Mouse (Mus musculus) adrenal gland, adult 18-20 months (tissue): Measurements from ENCODE around the gene Sesn3. TPM values are rescaled to one million over a fixed set of nuclear protein-coding genes. Genes with fewer than 3 reads are reported as not detected.
A peak's percentile ranks its signal among the peaks of the same experiment; 100 is the strongest.
"Not testable (repeated sequence)": the region's sequence is repeated elsewhere in the genome, so short reads cannot be mapped to it uniquely, and the experiment has no call there.

Experiments used
- DNase-seq, 2 experiments: peaks; one replicate each; pipeline ENCODE4 v3.0.0; 2021 to 2022; ENCODE audit warnings: low spot score in 2 of 2
- total RNA-seq, 2 experiments: library from RNA; stranded (reverse); gene quantifications; 1 replicate in 1 of 2; 2 replicates in 1 of 2; pipeline ENCODE4 v1.2.3; 2021

The Sesn3 gene
- total RNA-seq, 2 experiments from 2014 or later = 40.6 to 66.1 TPM

DNA sequence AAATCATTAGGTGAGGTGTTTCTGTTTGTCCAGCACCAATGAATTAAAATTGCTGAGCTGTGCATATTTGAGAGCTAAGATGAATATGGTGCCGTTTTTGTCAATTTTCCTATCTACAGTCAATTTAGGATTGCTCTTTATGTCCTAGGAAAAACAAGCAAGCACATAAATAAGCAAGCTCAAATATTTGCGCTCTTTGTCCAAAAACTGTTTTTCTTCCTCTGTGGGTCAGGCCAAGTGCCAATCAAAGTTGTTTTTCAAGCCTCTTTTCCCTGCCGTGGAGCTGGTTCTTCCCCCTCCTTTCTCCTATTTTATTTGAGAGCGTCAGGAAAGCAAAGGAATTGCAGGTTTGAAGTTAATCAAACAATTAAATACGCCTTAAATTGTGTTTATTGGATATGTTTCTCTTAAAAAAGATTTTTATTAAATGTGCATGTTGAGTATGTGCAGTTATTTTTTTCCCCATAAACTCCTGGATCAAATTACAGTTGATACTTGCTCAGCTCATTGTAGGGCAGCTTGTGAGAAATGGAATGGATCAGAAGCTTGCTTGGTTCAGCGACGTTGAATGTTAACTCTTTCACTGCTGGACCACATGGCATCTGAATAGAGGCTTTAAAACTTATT, 2.6 kb downstream of the Sesn3 start:
- DNase-seq = no peak

DNA sequence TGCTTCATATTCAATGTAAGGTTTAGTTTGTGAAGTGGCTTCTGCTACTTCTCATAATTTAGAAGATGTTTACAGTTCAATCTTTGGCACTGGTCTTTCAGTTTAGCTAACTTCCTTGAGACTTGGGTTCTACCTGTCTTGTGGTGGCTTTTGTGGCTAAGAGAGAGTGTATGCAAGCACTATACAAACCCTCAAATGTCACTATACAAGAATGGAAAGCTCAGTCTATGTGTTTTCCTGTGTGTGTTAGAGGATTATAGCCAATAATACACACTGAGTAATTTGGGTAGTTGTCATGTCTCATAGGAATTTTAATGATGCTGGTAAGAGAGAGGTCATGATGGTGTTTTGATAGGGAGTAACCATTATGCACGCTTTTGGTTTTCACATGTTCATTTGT, 5.8 kb downstream of the Sesn3 start:
- no peak for DNase-seq

- DNase-seq = no peak
Measured at GRCm38 (mm10) chr9:14285036-14285435, 10.2 kb downstream of the Sesn3 start.

DNA sequence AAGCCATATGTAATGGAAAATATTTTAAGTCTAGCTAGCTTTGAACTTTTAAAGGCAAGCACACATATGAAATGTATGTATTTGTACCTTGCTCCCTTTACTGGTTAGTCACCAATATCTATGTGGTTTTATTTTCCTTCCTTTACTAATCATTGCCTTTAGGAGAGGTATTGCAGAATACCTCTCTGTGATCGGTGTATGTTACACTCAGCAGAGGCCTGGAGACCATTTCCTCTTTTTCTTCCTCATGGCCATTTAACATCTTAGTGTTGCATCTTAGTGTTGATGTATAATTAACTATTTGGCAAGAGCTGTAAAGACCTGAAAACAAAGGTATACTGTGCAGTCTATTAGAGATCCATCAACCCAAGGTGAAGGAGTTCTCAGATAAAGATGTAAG, 12.4 kb downstream of the Sesn3 start:
- no peak for DNase-seq

DNA sequence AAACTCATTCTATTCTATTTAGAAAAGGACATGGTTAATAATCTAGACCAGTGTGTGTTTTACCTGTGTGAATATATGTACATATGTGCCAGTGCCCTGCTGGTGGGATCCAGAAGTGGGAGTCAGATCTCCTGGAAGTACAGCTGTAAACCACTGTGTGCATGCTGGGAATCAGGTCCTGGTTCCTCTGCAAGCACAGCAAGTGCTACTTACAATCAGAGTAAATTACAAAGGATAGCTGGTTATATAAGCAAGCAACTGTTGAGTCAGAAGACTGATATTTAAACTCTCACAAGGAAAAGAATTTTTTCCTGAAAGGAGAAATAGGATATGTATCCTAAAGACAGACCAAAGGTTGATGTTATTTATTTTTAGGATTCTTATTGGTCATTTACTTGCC, 13.6 kb downstream of the Sesn3 start:
- DNase-seq = no peak

DNA sequence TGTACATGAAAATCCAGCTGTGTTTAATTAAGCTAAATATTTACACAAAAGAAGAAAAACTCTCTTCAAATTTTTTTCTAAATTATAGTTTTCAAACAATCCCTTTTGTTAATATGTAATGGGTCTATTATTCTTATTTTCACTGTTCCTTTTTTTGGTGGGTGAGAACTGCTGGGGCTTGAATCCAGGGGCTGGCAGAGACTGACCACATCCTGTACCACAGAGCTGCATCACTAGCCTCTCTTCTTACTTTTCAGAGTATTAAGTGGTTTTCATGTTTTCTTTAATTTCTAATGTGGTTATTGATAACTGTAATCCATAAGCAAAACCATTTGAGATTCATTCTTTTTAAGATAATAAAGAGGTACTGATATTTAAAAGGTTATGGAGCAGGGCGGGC, 19.0 kb downstream of the Sesn3 start:
- no peak for DNase-seq

DNA sequence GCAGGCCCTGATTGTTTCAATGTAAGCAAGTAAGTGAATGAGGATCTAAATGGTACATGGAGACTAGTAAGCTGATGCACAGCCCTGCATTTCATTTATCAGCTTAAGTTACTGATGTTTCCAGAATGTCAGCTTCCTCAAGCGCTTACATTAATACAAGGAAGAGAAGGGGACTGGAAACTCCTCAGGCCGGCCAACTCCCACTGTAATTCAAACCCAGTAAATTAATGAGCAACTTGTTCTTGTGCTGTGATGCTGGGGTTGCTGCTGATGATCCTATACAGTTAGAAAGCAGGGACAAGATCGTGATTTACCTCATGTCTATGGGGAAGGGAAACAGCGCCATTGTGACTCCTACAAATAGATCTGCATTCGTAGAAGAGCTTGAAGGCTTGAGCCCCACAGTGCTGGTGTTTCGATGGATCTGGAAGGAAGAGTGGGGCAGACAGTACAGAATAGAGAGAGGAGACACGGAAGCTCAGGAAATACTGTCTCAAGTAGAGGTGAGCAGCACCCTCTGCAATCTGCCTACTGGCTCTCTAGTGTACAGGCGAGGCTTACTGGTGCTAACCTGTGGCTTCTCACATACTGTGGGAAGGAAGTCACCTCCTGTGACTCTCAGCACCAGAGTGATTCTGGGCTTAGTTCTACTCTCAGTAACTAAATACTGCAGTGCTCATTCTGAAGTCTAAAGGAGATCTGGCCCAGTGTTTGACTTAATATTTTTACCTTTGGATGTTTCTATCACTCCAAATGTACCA, 21.0 kb downstream of the Sesn3 start:
- DNase-seq = no peak

DNA sequence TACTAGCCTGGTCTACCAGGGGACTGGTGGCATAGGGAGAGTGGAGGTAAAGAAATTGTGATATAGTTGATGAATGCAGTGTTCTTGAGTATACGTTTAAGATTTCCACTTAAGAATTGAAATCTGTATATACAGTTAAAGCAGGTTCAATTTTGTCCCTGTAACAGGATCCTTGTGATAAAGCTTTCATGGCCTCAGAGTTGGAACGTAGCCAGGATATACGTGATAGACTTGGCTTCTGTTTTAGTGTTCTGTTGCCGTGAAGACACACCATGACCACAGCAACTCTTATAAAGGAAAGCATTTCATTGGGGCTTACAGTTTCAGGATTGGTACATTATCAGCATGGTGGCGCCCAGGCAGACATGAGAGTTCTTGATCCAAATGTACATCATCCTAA, 22.3 kb downstream of the Sesn3 start:
- DNase-seq = no peak

GRCm38 (mm10) chr9:14299819-14300218, 25.0 kb downstream of the Sesn3 start:
- no peak for DNase-seq

- no peak for DNase-seq
Measured at GRCm38 (mm10) chr9:14300795-14301194, 25.9 kb downstream of the Sesn3 start.

DNA sequence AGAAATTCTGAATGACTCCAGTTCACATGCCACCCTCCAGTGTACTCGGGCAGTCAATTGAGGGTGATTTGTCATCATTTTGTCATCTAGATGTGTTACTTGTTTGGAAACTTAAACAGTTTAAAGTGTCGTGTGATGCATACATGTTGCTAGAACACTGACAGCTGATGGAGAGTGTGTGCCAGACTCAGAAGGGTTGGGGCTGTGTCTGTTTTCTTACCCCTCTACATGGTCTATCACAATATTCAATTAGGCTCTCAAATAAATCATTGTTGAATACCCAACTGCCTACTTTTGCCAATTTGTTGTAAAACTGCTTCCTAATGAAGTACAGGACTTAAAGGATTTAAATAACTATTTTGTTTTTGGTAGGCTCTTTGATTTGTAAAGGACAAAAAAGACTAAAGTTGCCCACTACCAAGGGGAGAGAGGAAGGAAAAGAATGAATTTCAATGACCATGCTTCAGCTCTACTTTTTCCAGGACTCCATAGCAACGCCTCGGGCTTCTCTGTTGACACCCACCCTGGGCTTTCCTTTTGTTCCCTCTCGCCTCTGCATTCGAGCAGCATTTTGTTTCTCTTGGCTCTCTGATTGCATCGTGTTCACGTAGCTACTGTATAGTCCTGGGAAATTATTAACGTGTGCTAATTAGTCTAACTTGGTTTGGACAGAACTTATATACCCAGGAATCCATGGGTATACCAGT, 29.5 kb downstream of the Sesn3 start:
- DNase-seq = no peak

- DNase-seq = no peak
Measured at GRCm38 (mm10) chr9:14307341-14307740, 32.5 kb downstream of the Sesn3 start.

DNA sequence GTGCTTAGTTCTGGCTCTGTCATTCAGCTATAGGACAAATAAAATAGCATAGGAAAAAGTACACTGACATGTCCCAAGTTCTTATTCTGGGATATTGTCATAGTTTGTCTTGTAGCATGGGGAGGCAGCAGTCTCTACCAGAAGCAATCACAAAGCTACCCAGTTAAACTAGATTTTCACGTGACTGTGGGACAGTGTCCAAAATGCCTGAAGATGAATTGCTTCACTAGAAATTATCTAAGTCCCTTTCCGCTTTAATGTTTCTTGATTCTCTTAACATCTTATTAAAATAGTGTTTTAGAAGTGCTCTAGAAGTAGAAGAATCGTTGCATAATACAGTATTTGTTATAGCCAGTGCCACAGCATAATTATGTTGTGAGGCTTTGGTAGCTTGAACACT, 39.1 kb downstream of the Sesn3 start:
- DNase-seq = no peak

DNA sequence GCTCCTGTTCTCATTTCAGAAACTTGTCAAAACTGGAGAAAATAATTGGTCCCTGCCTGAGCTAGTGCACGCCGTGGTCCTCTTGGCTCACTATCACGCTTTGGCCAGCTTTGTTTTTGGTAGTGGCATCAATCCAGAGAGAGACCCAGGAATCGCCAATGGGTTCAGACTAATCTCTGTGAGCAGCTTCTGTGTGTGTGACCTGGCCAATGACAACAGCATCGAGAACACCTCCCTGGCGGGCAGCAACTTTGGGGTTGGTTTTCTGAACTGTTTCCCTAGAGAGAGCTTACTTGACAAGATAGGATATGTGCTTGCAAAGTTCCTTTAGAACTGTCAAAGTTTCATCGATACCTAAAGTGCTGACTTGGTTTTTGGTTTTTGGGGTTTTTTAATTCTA, 39.6 kb downstream of the Sesn3 start:
- DNase-seq = no peak

DNA sequence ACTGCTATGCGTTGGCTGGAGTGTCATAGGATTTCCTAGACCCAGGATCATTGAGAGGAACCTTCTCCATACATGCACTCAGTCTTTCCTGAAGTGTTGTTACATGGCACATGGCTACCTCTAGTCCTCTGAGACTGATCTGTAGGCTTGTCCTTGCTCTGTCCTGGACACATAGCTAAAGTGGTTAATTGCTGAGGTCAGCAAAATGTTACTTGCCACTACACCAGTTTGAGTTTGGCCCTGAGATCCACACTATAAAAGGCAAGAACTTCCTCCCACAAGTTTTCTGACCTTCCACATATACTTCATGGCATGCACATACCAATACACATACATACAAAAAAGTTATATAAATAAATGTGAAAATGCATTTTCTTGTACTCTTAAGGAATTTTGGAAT, 41.8 kb downstream of the Sesn3 start:
- no peak for DNase-seq

- no peak for DNase-seq
Measured at GRCm38 (mm10) chr9:14335829-14336228, 61.0 kb downstream of the Sesn3 start.

- no peak for DNase-seq
Measured at GRCm38 (mm10) chr9:14336901-14337300, 62.0 kb downstream of the Sesn3 start.

DNA sequence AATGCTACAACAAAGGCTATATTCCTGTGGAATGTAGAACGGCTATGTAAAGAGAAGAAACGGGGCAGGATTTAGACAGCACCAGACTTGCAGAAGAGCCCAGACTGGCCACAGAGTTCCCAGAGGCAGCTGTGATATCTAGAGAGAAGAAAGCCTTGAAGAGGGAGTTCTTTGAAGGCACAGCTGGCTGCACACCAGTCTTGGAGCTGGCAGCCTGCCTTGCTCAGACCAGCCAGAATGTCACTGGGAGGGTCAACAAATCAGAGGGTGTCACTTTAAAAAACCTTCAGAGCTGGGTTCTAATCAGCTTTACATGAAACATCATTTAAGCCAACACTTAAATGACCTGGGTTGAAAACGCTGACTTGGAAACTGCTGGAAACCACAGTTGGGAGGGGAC, 63.8 kb downstream of the Sesn3 start:
- DNase-seq = no peak

DNA sequence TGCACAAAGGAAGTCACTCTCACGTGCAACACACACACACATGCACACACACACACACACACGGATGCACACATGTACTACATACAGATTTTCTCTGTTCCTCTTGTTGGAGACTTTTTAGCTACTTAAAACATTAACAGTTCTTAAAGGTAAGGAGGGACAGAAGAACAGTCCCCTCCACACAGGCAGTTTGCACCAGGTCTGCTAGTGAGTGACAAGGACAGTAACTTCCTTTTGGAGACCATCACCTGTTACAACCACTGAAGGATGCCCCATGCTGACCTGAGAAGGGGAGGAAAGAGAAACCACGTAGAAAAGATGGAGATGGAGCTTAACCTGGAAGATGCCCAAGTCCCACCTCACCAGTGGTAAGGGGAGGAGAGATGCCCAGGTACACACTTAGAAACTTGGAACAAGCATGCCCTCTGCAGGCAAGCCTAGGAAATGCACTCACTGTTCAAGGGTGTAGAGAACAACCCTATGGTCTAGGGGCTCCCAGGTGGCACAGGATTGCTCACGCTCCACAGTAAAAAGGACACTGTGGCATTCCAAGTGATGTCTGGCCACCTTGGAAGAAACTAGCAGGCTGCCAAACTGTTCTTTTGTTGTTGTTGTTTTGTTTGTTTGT, 67.3 kb downstream of the Sesn3 start:
- peak; percentile 64 to 72 for DNase-seq

- DNase-seq = not testable (repeated sequence)
Measured at GRCm38 (mm10) chr9:14345866-14346265, 71.0 kb downstream of the Sesn3 start.

DNA sequence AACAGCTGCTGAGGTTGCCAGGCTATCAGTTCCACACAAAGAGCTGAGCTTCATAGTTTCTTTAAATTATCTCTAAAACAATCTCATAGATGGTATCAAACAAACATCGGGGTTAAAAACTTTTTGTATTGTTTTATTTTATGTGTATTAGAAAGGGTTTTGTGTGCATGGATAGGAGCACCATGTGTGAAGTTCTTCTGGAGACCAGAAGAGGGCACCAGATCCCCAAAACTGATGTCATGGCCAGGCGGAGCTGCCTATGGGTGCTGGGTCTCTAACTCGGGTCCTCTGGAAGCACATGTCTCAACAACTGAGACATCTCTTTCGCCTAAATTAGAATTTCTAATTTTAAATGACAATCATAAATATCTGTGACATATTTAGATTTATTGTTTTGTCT, 73.5 kb downstream of the Sesn3 start:
- DNase-seq = no peak

- no peak for DNase-seq
Measured at GRCm38 (mm10) chr9:14349380-14349779, 74.5 kb downstream of the Sesn3 start.
